Mouse (Mus musculus) lung, postnatal 0 days (tissue): ENCODE data around the gene Sdhc.

Source experiments
- CTCF ChIP-seq: IDR thresholded peaks from 2 replicates; pipeline ENCODE4 v1.5.1; 2016; ENCODE audit warnings: antibody characterized with exemption, mild to moderate bottlenecking
- EP300 ChIP-seq: IDR thresholded peaks from 2 replicates; pipeline ENCODE4 v1.6.1; 2016; ENCODE audit warnings: antibody characterized with exemption, mild to moderate bottlenecking, control low read depth

- no peak for TF ChIP-seq EP300
- no peak for TF ChIP-seq CTCF
Observed at GRCm38 (mm10) chr1:171179487-171180171, 29.2 kb upstream of the Sdhc start.
